Mouse (Mus musculus) ES-E14 (cell line): ENCODE data around the gene Grip1.

Experiments
- CHD2 ChIP-seq: IDR thresholded peaks from 2 replicates; pipeline ENCODE4 v1.6.1; 2014; ENCODE audit warnings: mild to moderate bottlenecking, low read depth, low read length, inconsistent platforms
- MAFK ChIP-seq: IDR thresholded peaks from 2 replicates; pipeline ENCODE4 v1.6.1; 2014; ENCODE audit warnings: mild to moderate bottlenecking, low read depth, low read length, inconsistent platforms; ENCODE audit not compliant: insufficient read depth
- ZNF384 ChIP-seq: IDR thresholded peaks from 2 replicates; pipeline ENCODE4 v1.6.1; 2012; ENCODE audit warnings: low read depth, low read length, inconsistent platforms

DNA sequence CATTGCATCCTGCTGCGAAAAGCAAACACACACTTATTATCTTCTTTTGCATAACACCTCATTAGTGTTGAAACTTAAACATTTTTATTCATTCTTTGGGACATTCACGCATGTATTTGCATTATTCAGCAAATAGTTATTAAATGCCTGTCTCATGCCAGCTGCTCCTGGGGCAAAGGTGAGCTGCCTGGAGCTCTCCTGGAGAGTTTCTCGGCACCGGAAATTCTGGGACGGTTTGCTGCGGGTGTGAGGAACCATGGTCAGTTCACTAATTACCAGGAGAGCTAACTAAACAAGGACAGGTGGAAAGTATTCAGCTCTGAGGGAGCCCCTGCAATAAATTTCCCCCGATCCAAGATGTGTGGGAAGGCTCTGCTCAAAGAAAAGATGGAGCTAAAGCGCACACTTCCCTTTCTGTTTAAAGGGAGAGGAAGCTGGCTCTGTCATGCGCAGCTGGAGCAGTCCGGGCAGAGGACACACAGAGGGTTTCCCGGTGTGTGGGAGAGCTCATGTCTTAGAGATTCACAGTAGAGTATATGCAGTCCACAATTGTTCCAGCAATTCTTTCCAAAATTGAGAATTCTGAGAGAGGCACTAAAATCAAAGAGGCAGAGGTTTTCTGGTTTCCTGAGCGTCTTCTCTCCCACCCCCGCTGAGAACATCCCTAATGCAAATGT is 675.1 kb downstream of the Grip1 start:
- no peak for TF ChIP-seq MAFK
- TF ChIP-seq ZNF384: no peak
- no peak for TF ChIP-seq CHD2
